Mouse (Mus musculus) embryonic fibroblast, embryonic 13.5 days (primary cell): ENCODE measurements around the gene Ppp1r15b.

Source experiments
- CTCF ChIP-seq: IDR thresholded peaks from 2 replicates; pipeline ENCODE4 v1.5.1; 2011; ENCODE audit warnings: mild to moderate bottlenecking, control low read depth, low read length, moderate library complexity, borderline replicate concordance; ENCODE audit not compliant: insufficient read depth
- POLR2A ChIP-seq: IDR thresholded peaks from 2 replicates; pipeline ENCODE4 v1.6.1; 2011; ENCODE audit warnings: low read depth, mild to moderate bottlenecking, control low read depth, low read length, moderate library complexity

DNA sequence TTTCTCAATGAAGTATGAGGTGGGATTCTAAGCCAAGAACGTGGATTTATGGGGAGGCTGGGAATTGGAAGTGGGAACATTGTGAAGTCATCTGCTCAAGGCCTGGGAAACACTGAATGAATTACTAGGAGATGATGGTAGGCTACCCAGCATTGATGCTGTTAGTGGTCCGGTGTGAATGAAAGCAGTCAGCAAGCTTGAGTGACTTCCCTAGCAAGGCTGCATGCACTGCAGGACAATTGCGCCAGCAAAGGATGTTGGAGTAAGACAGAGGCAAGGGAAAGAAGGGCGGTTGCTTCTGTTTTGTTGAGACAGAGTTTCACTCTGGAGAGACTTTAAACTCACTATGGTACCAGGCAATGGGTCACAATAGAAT lies 4.6 kb upstream of the Ppp1r15b start:
- no peak for TF ChIP-seq POLR2A
- TF ChIP-seq CTCF: no peak
